Mouse (Mus musculus) left cerebral cortex, postnatal 36 days (tissue): Measurements from ENCODE around the gene Ndufc2. TPM values are rescaled to one million over a fixed set of nuclear protein-coding genes. Genes with fewer than 3 reads are reported as not detected.
"Not testable (repeated sequence)": the region's sequence is repeated elsewhere in the genome, so short reads cannot be mapped to it uniquely, and the experiment has no call there.

ENCODE experiments used
- DNase-seq, 2 experiments: peaks; one replicate each; pipeline ENCODE4 v3.0.0; 2021 to 2022; ENCODE audit warnings: low spot score in 2 of 2, mixed read lengths in 1 of 2
- intact Hi-C: fragments of 180-260 bp; cut with DNase I; formaldehyde crosslinking; loops from one replicate; pipeline ENCODE4 v1.15.1; 2025
- total RNA-seq, 2 experiments: library from RNA; stranded (reverse); gene quantifications; 2 replicates each; pipeline ENCODE4 v1.2.3; 2021

The Ndufc2 gene
- total RNA-seq, 2 experiments from 2014 or later, result 202 to 220 TPM

DNA sequence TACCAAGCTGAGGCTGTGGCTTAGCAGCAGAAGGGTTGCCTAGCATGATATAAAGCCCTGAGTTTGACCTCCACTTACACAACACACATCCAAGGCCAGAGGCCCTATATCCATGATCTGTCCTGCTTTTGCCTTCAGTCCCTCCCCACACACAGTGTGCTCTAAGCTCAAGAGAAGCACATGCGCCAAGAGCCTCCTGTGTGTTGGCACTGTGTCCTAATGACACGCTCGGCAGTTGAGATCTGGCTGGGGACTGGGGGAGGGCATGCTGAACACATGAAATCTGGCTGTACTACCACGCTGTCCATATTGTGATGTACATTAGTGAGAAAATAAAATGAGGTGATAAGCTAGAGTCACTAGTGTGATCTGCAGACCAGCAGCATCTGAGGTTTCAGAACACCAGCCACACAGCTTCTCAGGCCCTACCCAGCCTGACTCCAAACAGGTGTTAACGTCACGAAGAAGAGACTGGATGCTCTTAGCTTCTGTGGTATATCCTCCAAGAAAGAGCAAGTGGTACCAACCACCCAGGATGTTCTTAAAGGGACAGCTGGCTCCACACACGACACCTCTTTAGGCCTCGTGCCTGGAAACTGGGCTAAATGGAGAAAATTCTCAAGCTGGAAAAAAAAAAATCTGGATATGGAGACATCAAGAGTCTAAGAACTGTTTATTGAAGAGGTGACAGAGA is 21.3 kb downstream of the Ndufc2 start:
- intact Hi-C loops, result loop anchor here (10.0 kb wide), 1 partner anchor 254 kb away; no protein-coding TSS in a partner anchor
- no peak for DNase-seq

DNA sequence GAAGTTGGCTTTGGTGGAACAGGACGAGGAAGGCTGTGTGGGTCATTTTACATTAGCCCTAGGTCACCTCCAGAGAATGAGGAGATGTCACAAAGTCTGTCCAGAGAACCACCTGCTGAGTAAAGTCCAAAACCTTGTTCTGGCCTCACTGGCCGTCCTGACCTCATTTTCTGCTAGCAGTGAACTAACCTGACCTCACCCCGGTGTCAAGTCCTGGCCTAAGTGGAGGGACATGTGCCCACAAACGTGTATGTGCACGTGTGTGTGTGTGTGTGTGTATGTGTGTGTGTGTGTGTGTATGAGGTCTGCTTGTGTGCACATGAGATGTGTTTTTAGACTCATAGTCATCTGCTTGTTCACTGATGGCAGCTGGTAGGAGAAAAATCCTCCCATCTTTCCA is 24.0 kb downstream of the Ndufc2 start:
- DNase-seq, result no peak
- intact Hi-C loops, result loop anchor here (10.0 kb wide), 1 partner anchor 251 kb away; no protein-coding TSS in a partner anchor

DNA sequence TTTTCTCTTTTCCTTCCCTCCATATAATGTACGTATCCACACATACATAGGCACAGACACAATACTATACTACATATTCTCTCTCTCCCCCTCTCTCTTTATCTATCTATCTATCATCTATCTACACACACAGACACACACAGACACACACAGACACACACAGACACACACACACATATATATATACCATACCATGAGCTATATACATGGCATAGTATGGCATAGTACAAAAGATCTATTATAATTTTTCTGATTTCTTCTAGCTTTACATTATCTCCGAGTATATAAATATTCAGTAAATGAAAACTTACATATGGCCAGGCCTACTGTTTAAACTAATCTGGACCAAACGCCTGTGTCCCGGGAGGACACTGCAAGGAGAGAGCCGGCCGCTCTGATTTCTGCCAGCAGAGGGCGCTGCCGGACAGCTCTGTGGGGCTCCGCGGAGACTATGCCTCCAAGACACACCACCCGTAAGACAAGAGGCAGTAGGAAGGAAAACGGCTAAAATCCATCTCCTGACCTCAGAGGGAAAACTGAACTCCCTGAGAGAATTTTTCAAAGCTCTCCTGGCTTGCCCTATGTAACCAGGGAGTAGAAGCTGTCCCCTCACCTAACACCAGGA is 24.9 kb downstream of the Ndufc2 start:
- intact Hi-C loops, result loop anchor here (1.0 to 10.0 kb wide), 3 partner anchors 58 to 250 kb away; partner anchors contain the start of genes Aamdc, Ints4 and Rsf1
- peak; percentile 66 to 80 for DNase-seq

DNA sequence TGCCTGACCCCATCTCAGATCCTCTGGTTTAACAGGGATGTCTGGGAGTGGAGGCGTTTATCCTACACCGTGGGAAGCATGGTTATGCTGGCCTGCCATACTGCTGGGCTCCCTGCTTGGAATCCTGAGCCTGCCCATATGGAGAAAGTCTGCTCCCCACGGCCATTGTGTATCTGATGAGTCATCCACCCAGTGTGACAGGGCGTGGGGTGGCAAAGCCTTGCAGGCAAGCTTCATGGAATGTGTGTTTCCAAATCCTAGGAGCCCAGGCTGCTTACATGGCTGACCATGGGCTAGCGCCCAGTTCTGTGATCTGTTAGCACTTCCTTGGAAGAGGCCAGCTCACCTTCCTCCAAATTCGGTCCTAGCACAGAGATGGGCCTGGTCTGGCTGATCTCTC is 26.8 kb downstream of the Ndufc2 start:
- intact Hi-C loops, result loop anchor here (5.0 to 10.0 kb wide), 2 partner anchors 56 to 248 kb away; partner anchors contain the start of gene Ints4
- no peak for DNase-seq

DNA sequence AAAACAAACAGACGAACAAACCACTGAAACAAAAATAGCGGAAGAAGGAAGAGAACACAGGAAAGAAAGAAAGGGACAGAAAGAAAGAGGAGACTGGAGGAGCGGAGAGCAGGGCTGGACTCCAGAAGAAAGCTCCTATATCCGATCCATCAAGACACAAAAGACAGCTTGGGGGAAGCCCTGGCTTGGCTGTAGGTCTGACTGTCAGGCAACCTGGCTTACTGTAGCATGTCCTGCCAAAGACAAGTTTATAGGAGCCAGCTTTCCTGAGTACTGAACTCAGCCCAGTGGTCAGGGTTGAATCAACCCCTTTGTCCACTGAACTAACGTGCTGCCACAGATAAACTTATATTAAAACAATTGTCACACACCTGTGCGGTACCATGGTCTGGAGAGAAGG is 27.5 kb downstream of the Ndufc2 start:
- DNase-seq, result no peak

DNA sequence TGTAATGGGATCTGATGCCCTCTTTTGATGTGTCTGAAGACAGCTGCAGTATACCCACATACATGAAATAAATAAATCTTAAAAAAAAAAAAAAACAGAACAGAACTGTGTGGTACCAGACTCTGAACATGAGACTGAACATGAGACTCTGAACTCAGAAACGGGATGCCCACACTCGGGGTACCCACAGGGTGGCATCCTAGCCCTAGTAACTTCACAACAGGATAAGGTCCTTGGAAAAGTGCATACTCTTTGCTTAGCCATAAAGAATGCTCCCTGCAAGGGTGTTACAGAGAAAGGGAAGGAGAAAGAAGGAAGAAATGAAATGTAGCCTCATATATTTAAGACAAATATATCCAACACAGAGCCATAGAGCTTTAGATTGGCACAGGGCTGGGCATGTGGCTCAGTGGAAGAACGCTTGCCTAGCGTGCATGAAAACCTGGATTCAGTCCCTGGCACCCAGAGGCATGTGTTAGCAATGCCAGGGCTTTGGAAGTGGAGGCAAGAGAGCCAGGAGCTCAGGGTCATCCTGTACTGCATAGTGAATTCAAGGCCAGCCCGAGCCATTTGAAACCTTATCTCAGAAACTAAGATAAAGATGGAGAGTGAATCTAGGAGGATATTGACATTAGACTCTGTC is 28.1 kb downstream of the Ndufc2 start:
- intact Hi-C loops, result loop anchor here (5.0 to 10.0 kb wide), 2 partner anchors 54 to 247 kb away; partner anchors contain the start of gene Ints4
- no peak for DNase-seq

More for the DNA sequence above, 27.5 kb downstream of the Ndufc2 start:
- intact Hi-C loops, result loop anchor here (5.0 to 10.0 kb wide), 2 partner anchors 55 to 248 kb away; partner anchors contain the start of gene Ints4

DNA sequence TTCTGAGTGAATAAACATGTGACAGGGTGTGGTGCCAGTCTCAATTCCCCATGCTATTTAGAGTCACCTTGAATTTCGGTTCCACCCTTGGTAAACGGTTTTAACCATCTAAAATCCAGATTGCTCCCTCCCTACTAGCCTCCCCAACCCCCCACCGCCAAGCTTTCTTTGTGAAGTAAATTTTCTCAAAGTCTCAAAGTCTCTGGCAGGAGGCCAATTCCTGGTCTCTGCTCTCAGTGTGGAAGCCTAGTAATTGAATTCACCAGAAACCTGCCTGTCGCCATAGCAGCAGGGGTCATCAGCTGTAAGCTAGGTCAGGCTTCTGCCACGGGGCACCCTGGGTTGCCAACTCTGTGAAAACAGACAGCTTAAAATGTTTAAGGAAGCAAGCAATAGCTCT is 29.9 kb downstream of the Ndufc2 start:
- intact Hi-C loops, result loop anchor here (5.0 to 10.0 kb wide), 2 partner anchors 53 to 245 kb away; partner anchors contain the start of gene Ints4
- DNase-seq, result no peak

DNA sequence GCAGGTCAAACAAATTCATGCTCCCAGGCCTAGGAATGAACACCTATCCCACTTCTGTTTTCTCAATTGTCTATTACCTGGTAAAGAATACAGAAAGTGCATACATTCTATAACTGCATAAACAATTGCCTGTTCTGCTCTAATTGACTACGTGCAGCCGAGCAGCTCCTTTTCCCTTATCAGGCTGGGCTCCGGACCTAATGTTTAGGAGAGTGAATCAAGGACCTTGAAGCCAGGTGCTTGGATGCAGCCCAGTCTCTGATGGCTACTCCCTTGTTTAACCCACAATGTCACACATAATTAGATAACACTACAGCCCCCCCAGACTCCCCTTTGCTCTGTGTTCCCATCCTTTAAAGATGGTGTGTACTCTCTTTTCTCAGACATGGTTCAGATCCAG is 33.7 kb downstream of the Ndufc2 start:
- intact Hi-C loops, DNase-seq: not testable (repeated sequence)

DNA sequence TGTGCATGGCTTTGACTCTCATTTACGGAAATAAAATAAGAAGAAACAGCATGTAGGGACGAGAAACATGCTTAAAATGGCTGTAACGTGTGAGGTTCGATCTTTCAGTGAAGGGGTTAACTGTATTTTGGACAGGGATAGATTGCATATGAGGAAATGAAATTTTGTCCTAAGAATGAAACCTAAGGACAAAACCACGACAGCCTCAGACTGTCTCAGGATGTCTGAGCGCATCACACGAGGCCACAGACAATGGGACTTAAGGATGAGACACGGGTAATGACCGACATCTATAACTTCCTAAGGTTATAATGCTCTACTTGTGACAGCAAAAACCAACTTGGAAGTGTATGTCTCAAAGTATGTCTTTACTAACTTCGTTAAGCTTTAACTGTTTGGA is 34.7 kb downstream of the Ndufc2 start:
- intact Hi-C loops, result no loop called here
- DNase-seq, result no peak

DNA sequence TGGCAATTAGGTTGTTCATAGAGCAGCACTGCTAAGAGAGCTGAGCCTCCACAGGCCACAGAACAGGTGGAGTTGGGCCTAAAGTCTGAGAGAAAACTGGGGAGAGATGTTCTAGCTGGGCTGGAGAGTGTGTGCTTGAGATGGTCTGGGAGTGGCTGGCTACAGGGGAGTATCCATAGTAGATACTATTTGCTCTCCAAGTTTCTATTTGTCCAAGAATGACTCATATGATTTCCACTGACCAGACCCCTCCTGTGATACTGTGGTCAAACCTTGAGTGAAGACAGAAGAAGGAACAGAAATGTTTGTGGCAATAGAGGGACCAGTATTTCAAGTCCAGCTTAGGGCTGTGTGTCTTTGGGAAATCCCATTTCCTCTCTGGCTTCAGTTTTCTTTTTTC is 39.2 kb downstream of the Ndufc2 start:
- no peak for DNase-seq
- intact Hi-C loops, result no loop called here

DNA sequence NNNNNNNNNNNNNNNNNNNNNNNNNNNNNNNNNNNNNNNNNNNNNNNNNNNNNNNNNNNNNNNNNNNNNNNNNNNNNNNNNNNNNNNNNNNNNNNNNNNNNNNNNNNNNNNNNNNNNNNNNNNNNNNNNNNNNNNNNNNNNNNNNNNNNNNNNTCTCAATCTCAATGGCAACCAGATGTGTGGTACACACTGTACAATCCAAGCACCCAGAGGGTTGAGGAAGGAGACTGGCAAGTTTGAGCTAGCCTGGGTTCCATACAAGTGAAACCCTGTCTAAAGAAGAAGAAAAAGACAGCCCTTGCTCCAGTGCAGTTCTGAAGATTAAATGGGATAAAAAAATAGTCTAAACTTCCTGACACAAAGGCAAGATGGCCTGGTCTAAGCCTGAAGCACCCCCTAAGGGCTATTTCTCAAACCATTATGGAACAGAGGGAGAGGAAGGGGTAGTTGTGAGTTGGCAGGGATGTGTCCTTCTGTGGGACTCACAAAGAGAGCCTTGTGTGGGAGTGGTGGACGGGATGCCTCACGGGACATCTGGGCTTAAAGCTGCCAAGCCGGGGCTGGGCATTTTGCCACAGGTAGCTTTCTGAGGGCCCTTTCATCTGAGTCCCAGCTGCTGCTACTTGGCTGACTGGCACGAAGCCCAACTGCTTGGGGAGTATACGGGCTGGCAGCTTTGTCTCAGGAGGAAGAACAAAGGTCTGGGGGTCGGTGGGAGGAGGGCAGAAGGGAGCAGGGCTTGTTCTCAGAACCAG is 46.5 kb downstream of the Ndufc2 start:
- intact Hi-C loops, result no loop called here
- DNase-seq, result peak; percentile 84 to 89

DNA sequence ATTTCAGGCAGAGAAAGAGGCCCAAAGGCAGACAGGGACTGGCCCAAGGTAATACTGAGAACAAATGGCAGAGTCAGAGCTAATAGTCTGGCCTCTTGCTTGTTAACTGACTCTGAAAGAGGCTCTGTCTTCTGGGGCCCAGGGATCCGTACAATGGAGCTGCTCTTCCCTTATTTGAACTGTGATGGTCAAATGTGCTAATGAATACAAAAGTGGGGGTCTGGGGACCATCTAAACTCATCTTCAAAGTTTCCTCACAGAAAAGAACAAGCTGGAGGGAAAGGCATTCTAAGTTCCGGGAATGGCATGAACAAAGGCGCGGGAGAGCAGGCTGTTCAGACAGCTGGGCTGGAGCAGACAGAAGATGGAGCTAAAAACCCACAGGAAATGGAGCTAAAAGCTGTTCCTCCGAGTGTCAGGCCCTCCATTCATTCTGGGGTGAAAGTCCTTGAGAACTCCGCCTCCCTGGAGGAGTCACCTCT is 47.3 kb downstream of the Ndufc2 start:
- peak in 1 of 2 experiments; percentile 18 for DNase-seq
- intact Hi-C loops, result no loop called here

DNA sequence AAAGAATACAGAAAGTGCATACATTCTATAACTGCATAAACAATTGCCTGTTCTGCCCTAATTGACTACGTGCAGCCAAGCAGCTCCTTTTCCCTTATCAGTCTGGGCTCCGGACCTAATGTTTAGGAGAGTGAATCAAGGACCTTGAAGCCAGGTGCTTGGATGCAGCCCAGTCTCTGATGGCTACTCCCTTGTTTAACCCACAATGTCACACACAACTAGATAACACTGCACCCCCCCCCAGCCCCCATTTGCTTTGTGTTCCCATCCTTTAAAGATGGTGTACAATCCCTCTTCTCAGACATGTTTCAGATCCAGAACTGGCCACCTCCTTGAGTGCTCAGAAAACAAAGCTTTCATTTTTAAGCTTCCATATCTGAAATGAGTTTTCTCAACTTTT is 51.2 kb downstream of the Ndufc2 start, which contains the start of gene Kctd14:
Kctd14 (plus strand) TSS at position 301 of the 400 bp plus-strand sequence.
- intact Hi-C loops, DNase-seq: not testable (repeated sequence)

DNA sequence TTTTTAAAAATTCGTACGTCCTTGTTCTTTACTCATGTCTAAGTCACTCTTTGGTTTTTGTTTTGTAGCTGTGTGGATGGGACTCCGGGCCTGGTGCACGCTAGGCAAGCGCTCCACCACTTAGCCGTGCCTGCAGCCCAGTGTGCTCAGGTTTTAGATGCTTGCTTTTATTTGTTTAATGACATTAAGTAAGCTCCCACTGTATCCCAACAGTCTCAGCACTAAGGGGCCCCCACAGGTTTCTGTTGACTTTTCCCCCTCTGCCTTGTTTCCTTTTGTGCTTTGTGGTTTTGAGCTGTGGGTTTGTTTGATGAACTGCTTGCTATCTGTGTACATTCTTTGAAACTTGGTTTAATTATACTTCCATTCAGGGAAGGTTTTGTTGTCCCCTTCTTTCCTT is 52.4 kb downstream of the Ndufc2 start:
- no peak for DNase-seq
- intact Hi-C loops, result no loop called here

DNA sequence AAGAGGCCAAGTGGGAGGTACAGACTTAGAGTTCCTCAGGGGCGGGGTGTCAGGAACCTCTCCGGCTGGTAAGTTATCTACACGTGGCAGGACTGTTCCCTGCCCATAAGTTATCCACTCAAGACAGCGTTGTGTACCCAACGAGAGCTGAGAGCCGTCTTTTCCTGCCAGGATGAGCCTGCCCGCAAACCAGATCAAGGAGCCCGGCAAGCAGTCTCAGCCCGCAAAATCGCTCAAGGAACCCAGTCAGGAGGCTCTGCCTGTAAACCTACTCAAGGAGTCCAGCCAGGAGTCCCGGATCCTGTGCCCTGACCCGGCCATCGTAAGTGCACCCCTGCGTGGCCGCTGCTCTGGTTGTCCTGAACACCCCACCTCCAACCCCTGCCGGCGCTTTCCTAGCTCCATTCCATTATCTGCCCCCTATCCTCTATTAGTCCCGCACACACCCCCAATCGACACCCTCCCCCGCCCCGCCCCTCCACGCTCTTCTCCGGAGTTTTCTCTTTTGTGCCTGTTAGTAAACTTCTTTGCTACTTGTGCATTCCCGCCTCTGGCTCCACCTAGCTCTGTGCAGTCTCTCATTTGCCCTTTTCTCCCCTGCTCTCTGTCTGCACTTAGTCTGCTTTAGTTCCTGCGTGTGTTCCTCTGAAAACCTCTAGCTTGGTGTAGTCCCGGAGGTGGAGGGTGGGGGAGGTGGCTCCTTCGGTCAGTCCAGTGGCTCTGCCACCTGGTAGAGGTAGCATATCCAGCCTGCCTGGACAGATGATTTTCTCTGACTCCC is 53.5 kb downstream of the Ndufc2 start:
- no peak for DNase-seq
- intact Hi-C loops, result no loop called here

DNA sequence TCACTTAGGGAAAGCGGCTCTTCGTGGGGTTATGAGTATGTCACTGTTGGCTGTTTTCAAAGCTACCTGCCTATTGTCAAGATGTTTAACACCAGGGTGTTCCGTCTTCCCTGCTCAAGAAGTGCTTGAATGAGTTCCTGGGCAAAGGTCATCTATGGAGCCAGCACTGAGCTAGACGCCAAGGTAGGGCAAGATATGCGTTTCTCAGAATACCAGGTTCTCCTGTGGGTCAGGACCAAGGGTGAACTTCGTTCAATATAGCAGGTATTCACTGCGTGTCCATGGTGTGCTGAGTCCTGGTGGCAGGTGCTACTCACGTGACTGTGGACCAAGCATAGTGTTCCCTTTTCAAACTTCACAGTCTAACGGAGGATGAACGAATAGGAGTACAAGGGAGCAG is 55.0 kb downstream of the Ndufc2 start:
- intact Hi-C loops, result no loop called here
- no peak for DNase-seq

DNA sequence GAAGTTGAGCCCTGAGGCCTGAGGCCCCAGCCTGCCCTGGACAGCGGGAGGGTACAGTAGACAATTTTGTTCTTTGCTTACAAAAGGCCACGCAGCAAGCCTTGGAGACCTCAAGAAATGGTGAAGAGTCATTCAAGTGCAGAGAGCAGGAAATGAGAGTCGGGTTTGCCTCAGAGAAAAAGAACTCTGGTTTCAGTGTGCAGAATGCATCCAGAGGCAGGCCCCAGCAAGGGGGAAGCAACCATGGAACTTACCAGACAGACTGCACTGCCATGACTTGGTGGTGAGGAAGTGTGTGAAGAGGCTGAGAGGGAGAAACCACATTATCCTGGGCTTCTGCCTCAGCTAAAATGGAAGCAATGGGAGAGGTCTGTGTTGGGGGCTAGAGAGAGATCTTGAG is 55.8 kb downstream of the Ndufc2 start:
- intact Hi-C loops, result no loop called here
- no peak for DNase-seq
